Mouse (Mus musculus) embryonic facial prominence, embryonic 14.5 days (tissue): ENCODE measurements around the gene Iqschfp. TPM values are rescaled to one million over a fixed set of nuclear protein-coding genes. Genes with fewer than 3 reads are reported as not detected.
A peak's percentile ranks its signal among the peaks of the same experiment; 100 is the strongest.

Experiments
- ATAC-seq: fragments of 200-750 bp; cut with Nextera tagmentation; 2 replicates; pipeline ENCODE4 v1.8.0; 2017; ENCODE audit warnings: low read depth, moderate number of reproducible peaks, moderate TSS enrichment
- DNase-seq: peaks from one replicate; pipeline ENCODE4 v3.0.0-alpha.2; 2015; ENCODE audit warnings: low spot score
- H3K27ac ChIP-seq: fragments of 300-500 bp; sonication (generic); replicated peaks from 2 replicates; pipeline ENCODE4 v1.5.1; 2014; ENCODE audit warnings: low read depth, mild to moderate bottlenecking, low read length, moderate library complexity
- H3K27me3 ChIP-seq: fragments of 300-500 bp; sonication (generic); replicated peaks from 2 replicates; pipeline ENCODE4 v1.6.1; 2014; ENCODE audit warnings: low read length; ENCODE audit not compliant: control insufficient read depth, insufficient read depth
- H3K36me3 ChIP-seq: fragments of 300-500 bp; sonication (generic); 2 replicates; pipeline ENCODE4 v1.6.1; 2014; ENCODE audit warnings: low read length, mixed read lengths; ENCODE audit not compliant: control insufficient read depth, insufficient read depth
- H3K4me1 ChIP-seq: fragments of 300-500 bp; sonication (generic); 2 replicates; pipeline ENCODE4 v1.6.1; 2014; ENCODE audit warnings: antibody characterized with exemption, low read length; ENCODE audit not compliant: control insufficient read depth, insufficient read depth
- H3K4me2 ChIP-seq: fragments of 300-500 bp; sonication (generic); 2 replicates; pipeline ENCODE4 v1.6.1; 2014; ENCODE audit warnings: low read depth, mild to moderate bottlenecking, low read length, moderate library complexity, mixed read lengths
- H3K4me3 ChIP-seq: fragments of 300-500 bp; sonication (generic); 2 replicates; pipeline ENCODE4 v1.5.1; 2014; ENCODE audit warnings: low read depth, mild to moderate bottlenecking, low read length
- H3K9ac ChIP-seq: fragments of 300-500 bp; sonication (generic); 2 replicates; pipeline ENCODE4 v1.6.1; 2014; ENCODE audit warnings: low read depth, mild to moderate bottlenecking, low read length, moderate library complexity, mixed read lengths
- H3K9me3 ChIP-seq: fragments of 300-500 bp; sonication (generic); 2 replicates; pipeline ENCODE4 v1.6.1; 2016; ENCODE audit warnings: low read length; ENCODE audit not compliant: control insufficient read depth
- WGBS: fragments of 180-500 bp; shearing (Covaris S2); extraction: QIAGEN DNeasy Blood & Tissue Kit; methylation state at CpG from one replicate; pipeline ENCODE4 v1.1.7; 2014; 5-methylcytosine and 5-hydroxymethylcytosine counted together
- polyA plus RNA-seq: library from polyadenylated mRNA; unstranded; fragments of >200 nt; fragmentation: Nextera tagmentation; extraction: Ambion mirVana; gene quantifications from 2 replicates; pipeline ENCODE4 v1.2.1, GENCODE M21; 2014

The Iqschfp gene
- polyA plus RNA-seq, 1 experiment from 2014 or later, result 1.2 TPM

DNA sequence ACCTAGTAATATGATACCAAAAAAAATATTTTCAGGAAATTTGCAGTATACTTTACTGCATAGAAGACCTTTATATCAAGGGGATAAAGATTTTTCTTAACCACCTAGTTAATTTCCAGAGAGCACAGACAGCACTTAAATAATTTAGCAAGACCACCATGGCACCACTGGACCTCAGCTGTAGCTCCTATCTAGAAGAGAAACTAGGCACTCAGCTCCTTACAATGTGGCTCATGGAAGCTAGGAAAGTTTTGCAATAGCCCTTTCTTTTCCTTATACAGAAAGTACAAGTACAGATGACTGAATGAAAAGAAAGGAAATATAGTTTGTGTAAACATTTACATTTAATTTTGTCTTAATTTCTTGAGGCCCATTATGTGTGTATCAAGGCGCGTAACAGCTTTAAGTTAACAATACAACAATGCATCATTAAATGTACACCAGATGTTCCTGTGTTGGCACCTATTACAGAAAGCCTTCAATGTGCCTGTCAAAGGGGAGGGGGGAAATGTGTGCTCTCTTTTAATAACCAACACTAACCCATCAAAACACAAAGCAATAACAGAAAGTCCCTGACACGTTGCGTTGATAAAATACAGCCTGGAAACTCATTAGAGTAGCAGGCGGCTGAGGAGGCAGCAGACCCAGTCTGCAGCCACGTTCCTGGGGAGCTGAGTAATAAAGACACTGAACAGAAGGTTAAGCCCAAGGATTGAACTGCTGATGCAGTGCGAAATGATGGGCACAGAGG is 391.0 kb downstream of the Iqschfp start:
- no peaks in the 10 kb centered on the region for H3K4me1 ChIP-seq
- 53% methylated on average over 7 of the region's 7 CpGs for WGBS
- H3K36me3 ChIP-seq, result no peaks in the 10 kb centered on the region
- no peak overlapping the region for H3K4me2 ChIP-seq
- no peak overlapping the region for H3K4me3 ChIP-seq
- no peaks in the 10 kb centered on the region for H3K9me3 ChIP-seq
- H3K27me3 ChIP-seq, result no peaks in the 10 kb centered on the region
- H3K9ac ChIP-seq, result no peak overlapping the region
- ATAC-seq, result no peak
- no peak overlapping the region for H3K27ac ChIP-seq
- peak; percentile 6 for DNase-seq

DNA sequence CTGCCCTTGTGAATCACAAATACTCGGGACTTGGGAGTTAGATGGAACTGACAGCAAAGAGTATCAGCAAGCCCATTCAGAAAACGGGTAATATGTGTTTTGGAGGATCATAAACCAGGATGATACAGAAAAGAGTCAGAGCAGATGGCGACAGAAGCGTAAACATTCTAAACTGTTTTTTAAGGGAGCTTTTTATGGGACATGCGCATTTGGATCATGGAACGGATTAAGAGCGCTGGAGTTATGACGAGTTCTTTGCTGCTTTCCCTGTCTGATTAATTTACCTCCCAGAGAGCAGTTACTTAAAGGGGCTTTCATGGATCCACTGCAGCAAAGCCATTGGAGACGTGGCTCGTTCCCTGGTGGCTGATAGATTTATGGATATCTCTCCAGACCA is 391.6 kb downstream of the Iqschfp start:
- Histone ChIP-seq H3K27ac (no peak overlapping the region), H3K4me2 (no peak overlapping the region), H3K4me3 (no peak overlapping the region), H3K9me3 (no peaks in the 10 kb centered on the region), H3K4me1 (no peaks in the 10 kb centered on the region), H3K36me3 (no peaks in the 10 kb centered on the region), H3K9ac (no peak overlapping the region), H3K27me3 (no peaks in the 10 kb centered on the region)
- no peak for ATAC-seq
- WGBS, result 70% methylated on average over 10 of the region's 10 CpGs
- no peak for DNase-seq

DNA sequence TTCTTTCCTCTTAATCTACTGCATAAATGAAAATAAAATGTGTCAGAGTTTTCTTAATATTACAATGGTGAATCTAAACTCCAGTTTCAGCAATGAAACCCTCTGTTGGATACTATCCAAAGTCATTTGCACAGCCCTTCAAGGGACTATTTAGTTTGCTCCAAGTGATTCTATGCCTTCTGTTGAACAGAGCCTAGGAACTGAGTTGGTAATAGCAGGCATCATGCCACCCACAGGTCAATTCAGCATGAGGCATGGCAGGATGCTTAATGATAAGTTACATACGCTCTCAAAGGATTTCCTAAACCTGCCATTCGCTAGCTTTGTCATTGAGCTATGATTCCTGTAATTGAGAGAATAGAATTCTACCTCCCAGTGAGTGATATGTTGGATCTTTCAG is 392.5 kb downstream of the Iqschfp start:
- no peak overlapping the region for H3K4me2 ChIP-seq
- no peak overlapping the region for H3K27ac ChIP-seq
- ATAC-seq, result no peak
- WGBS, result 82% methylated on average over 2 of the region's 2 CpGs
- no peak for DNase-seq
- H3K27me3 ChIP-seq, result no peaks in the 10 kb centered on the region
- H3K9ac ChIP-seq, result no peak overlapping the region
- H3K4me1 ChIP-seq, result no peaks in the 10 kb centered on the region
- H3K36me3 ChIP-seq, result no peaks in the 10 kb centered on the region
- no peaks in the 10 kb centered on the region for H3K9me3 ChIP-seq
- no peak overlapping the region for H3K4me3 ChIP-seq

DNA sequence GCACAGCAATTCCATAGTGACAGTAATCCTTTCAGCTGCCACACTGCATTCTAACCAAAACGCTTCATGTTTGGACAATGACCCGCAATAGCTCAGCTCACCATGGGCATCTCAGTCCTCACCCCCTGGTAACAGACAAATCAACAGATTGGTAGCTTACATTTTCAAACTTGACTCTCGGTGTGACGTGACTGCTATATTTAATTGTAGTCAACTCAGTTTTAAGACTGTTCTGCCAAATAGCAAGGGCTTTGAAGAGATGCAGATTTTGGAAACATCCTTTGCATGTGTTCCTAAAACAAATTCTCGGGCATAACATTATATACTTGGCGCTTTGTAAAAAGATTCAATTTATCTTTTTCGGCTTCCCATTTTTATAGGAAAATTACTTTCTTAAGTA is 404.7 kb downstream of the Iqschfp start:
- H3K9ac ChIP-seq, result no peak overlapping the region
- no peak for DNase-seq
- no peak for ATAC-seq
- H3K36me3 ChIP-seq, result no peaks in the 10 kb centered on the region
- no peaks in the 10 kb centered on the region for H3K9me3 ChIP-seq
- no peaks in the 10 kb centered on the region for H3K27me3 ChIP-seq
- H3K27ac ChIP-seq, result no peak overlapping the region
- H3K4me1 ChIP-seq, result no peaks in the 10 kb centered on the region
- WGBS, result 83% methylated on average over 7 of the region's 7 CpGs
- H3K4me3 ChIP-seq, result no peak overlapping the region
- no peak overlapping the region for H3K4me2 ChIP-seq

DNA sequence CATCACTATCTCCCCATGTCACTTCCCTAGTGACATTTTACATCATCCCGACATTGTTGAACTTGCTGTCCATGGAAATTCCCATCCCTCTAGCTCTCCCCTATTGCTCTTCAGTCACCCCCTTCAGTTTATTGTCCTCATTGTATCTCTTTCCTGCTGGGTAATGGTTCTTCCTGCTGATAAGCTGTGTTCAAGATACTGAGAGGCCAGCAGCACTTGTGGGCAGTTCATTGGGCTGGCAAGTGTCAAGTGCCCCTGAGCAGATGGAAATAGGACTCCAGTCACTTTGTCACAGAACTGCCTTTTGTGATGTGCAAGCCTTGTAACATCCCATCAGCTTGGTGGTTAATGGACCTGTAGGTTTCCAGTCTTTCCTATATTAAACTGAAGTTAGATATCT is 413.6 kb downstream of the Iqschfp start:
- 33% methylated on average over 1 of the region's 1 CpGs for WGBS

DNA sequence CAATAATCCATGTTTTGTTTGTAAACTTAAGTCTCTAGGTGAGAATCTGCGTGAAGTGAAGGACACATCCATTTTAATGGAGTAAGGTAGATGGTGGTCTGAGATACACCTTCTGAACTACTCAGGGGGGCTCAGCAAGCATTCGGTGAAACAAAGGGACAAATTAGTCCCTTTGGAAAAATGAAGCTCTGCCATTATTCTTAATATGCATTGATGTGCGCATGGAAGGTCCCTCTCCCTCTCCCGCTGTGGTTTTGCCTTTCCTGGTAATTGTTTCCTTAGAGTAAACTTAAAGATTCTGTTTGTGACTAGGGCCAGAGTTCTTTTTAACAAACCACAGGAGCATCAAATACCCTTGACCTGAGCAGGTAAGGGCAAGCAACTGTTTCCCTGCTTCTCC is 414.7 kb downstream of the Iqschfp start:
- no peak overlapping the region for H3K4me3 ChIP-seq
- no peaks in the 10 kb centered on the region for H3K9me3 ChIP-seq
- no peaks in the 10 kb centered on the region for H3K36me3 ChIP-seq
- H3K4me1 ChIP-seq, result no peaks in the 10 kb centered on the region
- WGBS, result 31% methylated on average over 4 of the region's 4 CpGs
- no peak overlapping the region for H3K9ac ChIP-seq
- H3K4me2 ChIP-seq, result no peak overlapping the region
- no peak for DNase-seq
- H3K27me3 ChIP-seq, result no peaks in the 10 kb centered on the region
- ATAC-seq, result no peak
- no peak overlapping the region for H3K27ac ChIP-seq

More for the DNA sequence above, 413.6 kb downstream of the Iqschfp start:
- H3K4me1 ChIP-seq, result no peaks in the 10 kb centered on the region
- no peaks in the 10 kb centered on the region for H3K9me3 ChIP-seq
- H3K36me3 ChIP-seq, result no peaks in the 10 kb centered on the region
- no peak for ATAC-seq
- H3K27ac ChIP-seq, result no peak overlapping the region
- no peak for DNase-seq
- H3K4me2 ChIP-seq, result no peak overlapping the region
- H3K4me3 ChIP-seq, result no peak overlapping the region
- H3K9ac ChIP-seq, result no peak overlapping the region
- no peaks in the 10 kb centered on the region for H3K27me3 ChIP-seq

DNA sequence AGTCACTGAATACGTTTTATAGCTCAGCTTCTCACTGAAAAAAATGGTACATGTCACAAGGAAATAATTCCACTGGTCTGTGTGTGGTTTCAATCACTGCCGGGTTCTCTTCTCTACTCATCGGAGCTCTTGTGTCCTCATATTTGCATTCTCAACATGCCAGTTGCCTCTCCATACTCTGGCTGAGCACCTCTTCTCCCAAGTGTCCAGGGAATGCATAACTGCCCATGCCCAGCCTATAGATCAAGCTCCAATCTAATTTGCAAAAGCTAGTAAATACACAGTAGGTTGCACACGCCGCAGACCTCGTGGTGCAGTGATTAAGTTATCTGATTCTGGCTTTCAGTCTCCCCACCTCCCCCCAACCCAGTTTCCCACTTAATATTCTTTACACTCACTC is 433.5 kb downstream of the Iqschfp start:
- DNase-seq, result no peak
- Histone ChIP-seq H3K9ac (no peak overlapping the region), H3K9me3 (no peaks in the 10 kb centered on the region), H3K27ac (no peak overlapping the region), H3K4me1 (no peaks in the 10 kb centered on the region), H3K4me3 (no peak overlapping the region), H3K36me3 (no peaks in the 10 kb centered on the region), H3K27me3 (no peaks in the 10 kb centered on the region), H3K4me2 (no peak overlapping the region)
- ATAC-seq, result no peak
- 69% methylated on average over 6 of the region's 6 CpGs for WGBS

DNA sequence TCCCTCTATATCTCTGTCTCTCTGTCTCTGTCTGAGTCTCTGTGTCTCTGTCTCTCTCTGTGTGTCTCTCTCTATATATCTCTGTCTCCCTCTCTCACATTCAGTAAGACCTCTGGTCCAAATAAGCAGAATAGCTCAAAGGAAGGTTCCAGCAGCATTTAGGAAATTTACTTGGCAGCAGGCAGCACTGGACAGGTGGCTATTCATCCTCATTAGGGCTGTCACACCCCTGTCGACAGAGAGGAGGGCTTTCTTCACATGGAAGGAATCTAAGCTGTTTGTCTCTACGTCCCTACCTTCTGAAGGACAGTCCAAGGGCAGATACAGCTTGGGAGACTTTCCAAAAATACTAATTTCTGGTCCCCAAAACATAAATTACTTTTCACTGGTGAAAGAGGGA is 440.5 kb downstream of the Iqschfp start:
- H3K9me3 ChIP-seq, result no peaks in the 10 kb centered on the region
- DNase-seq (no peak), ATAC-seq (no peak)
- no peaks in the 10 kb centered on the region for H3K27me3 ChIP-seq
- no peaks in the 10 kb centered on the region for H3K4me1 ChIP-seq
- no peak overlapping the region for H3K27ac ChIP-seq
- no peaks in the 10 kb centered on the region for H3K36me3 ChIP-seq
- no peak overlapping the region for H3K4me3 ChIP-seq
- no peak overlapping the region for H3K9ac ChIP-seq
- WGBS, result 56% methylated on average over 2 of the region's 2 CpGs
- no peak overlapping the region for H3K4me2 ChIP-seq

DNA sequence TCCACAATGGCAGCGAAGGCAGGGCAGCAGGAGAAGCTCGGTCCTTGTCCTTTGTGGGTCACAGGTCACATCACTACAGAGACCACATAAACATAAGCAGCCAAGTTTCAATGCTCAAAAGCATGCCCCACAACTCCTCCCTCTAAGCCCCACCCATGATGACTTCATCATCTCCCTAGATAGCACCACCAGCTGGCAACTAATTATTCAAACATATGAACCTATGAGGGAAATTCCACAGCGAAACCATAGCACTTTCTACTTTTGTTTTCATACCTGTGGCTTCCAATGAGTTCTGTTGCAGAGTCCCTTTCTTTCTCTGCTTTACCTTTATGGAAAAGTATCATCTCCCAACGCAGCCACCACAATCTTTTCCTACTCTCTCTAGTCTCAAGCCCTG is 443.5 kb downstream of the Iqschfp start:
- WGBS, result 82% methylated on average over 4 of the region's 4 CpGs
- DNase-seq, result no peak

More for the DNA sequence above, 443.5 kb downstream of the Iqschfp start:
- Histone ChIP-seq H3K4me1 (no peaks in the 10 kb centered on the region), H3K27ac (no peak overlapping the region), H3K4me2 (no peak overlapping the region), H3K27me3 (no peaks in the 10 kb centered on the region), H3K4me3 (no peak overlapping the region), H3K9me3 (no peaks in the 10 kb centered on the region), H3K9ac (no peak overlapping the region), H3K36me3 (no peaks in the 10 kb centered on the region)
- no peak for ATAC-seq
